Mouse (Mus musculus) C2C12 (cell line): ENCODE data around the gene Lnx1. TPM values are rescaled to one million over a fixed set of nuclear protein-coding genes. Genes with fewer than 3 reads are reported as not detected.

ENCODE experiments used
- H3K27me3 ChIP-seq: one replicate; pipeline ENCODE4 v1.6.1; 2011; ENCODE audit not compliant: control insufficient read depth, insufficient read depth, insufficient read length
- H3K36me3 ChIP-seq: one replicate; pipeline ENCODE4 v1.6.1; 2011; ENCODE audit not compliant: control insufficient read depth, insufficient read depth
- H3K4me3 ChIP-seq: one replicate; pipeline ENCODE4 v1.5.1; 2011; ENCODE audit warnings: mild to moderate bottlenecking, control low read depth; ENCODE audit not compliant: poor library complexity, insufficient read depth, severe bottlenecking
- H3K79me2 ChIP-seq: one replicate; pipeline ENCODE4 v1.6.1; 2011; ENCODE audit not compliant: control insufficient read depth, insufficient read depth
- H3K79me3 ChIP-seq: one replicate; pipeline ENCODE4 v1.6.1; 2011; ENCODE audit warnings: low read depth, control low read depth
- H3ac ChIP-seq: one replicate; pipeline ENCODE3; 2011; ENCODE audit warnings: low read depth; ENCODE audit not compliant: control insufficient read depth, insufficient read length
- CEBPB ChIP-seq: IDR thresholded peaks from one replicate; pipeline ENCODE4 v1.6.1; 2011; ENCODE audit warnings: low read depth, mild to moderate bottlenecking, control low read depth, moderate library complexity
- CTCF ChIP-seq: IDR thresholded peaks from one replicate; pipeline ENCODE4 v1.5.1; 2011; ENCODE audit not compliant: control insufficient read depth, insufficient read depth, insufficient read length
- FOSL1 ChIP-seq: IDR thresholded peaks from one replicate; pipeline ENCODE4 v1.8.0; 2011; ENCODE audit warnings: mild to moderate bottlenecking, low read length; ENCODE audit not compliant: poor library complexity, insufficient read depth, severe bottlenecking
- MAX ChIP-seq: IDR thresholded peaks from one replicate; pipeline ENCODE4 v1.6.1; 2011; ENCODE audit warnings: mild to moderate bottlenecking, control low read depth
- MYOD1 ChIP-seq: IDR thresholded peaks from one replicate; pipeline ENCODE4 v1.6.1; 2011; ENCODE audit warnings: low read depth; ENCODE audit not compliant: control insufficient read depth, insufficient read length
- MYOG ChIP-seq: IDR thresholded peaks from one replicate; pipeline ENCODE4 v1.6.1; 2011; ENCODE audit not compliant: control insufficient read depth, insufficient read length; ENCODE audit errors: extremely low read depth
- USF1 ChIP-seq: IDR thresholded peaks from one replicate; pipeline ENCODE4 v1.6.1; 2011; ENCODE audit warnings: low read depth, mild to moderate bottlenecking, control low read depth, moderate library complexity
- polyA plus RNA-seq: library from polyadenylated mRNA; unstranded; fragments of >200 nt; fragmentation: generic; extraction: Trizol; gene quantifications from one replicate; pipeline ENCODE4 v1.2.1, GENCODE M21; 2012; ENCODE audit warnings: missing spikeins

Gene Lnx1
- polyA plus RNA-seq, 1 experiment = 0.02 TPM

DNA sequence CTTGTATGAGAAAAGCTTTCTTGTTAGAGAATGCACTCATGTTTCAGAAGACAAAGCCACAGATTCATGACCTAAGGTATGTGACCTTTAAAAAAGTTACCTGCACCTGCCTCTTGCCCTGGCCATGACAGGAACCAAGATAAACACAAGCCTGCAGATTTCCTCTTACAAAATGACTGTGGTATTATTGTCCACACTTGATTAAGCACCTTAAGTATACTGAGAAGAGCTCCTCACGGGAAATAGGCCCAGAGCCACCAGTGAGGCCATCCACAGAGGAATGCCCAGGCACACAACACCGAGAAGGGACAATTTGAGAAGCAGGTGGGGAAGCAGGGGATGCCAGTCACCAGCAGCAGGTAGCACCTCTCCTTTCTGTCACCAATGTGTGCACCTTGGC lies 18.9 kb downstream of the Lnx1 start:
- H3ac ChIP-seq = no peak overlapping the region
- TF ChIP-seq USF1 = no peak
- no peak for TF ChIP-seq CTCF
- no peak for TF ChIP-seq MAX
- no peak for TF ChIP-seq FOSL1
- no peak for TF ChIP-seq MYOG
- no peak for TF ChIP-seq MYOD1
- TF ChIP-seq CEBPB = no peak
- H3K79me2 ChIP-seq = no peaks in the 10 kb centered on the region
- no peak overlapping the region for H3K4me3 ChIP-seq
- H3K36me3 ChIP-seq = no peaks in the 10 kb centered on the region
- H3K79me3 ChIP-seq = no peaks in the 10 kb centered on the region
- no peaks in the 10 kb centered on the region for H3K27me3 ChIP-seq

DNA sequence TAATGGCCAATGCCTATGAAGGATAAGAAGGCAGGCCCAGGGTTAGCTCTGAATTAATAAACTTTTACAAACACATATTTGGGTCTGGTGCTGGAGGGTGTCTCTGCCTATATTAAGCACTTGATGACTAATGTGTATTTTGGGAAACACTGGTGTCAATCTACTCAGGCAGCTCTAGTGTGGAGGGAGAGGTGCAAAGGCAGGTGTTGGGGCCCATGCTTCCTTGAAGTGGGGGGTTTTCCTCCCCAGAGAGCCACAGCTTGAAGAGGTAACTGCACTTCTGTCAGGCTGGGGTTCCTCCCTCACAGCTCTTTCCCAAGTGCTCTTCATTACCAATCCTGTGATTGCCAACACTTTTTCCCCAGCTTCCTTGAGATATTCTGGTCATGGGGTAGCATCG lies 20.0 kb downstream of the Lnx1 start:
- Histone ChIP-seq H3K79me3 (no peaks in the 10 kb centered on the region), H3ac (no peak overlapping the region), H3K79me2 (no peaks in the 10 kb centered on the region), H3K36me3 (no peaks in the 10 kb centered on the region), H3K4me3 (no peak overlapping the region), H3K27me3 (no peaks in the 10 kb centered on the region)
- no peak for TF ChIP-seq FOSL1
- TF ChIP-seq MAX = no peak
- no peak for TF ChIP-seq CTCF
- no peak for TF ChIP-seq USF1
- TF ChIP-seq MYOD1 = no peak
- TF ChIP-seq MYOG = no peak
- TF ChIP-seq CEBPB = no peak

DNA sequence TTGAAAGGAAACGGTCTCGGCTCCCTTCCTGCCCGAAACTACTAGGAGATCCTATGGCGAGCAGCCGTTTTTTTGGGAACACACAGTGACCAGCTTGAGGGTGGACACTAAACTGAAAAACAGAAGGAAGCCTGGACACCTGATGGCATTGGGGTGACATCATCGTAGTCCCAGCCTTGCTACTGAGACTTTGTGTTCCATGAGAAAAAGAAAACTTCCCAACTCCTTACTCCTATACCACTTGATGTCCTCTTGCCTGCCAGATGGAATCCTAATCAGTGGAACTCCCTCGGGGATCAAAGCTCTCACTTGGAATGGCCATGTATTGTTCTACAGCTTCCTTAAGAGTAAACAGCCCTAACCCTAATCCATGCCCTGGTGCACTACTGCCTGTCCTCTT lies 23.1 kb downstream of the Lnx1 start:
- TF ChIP-seq MYOD1 (no peak), CEBPB (no peak), USF1 (no peak), FOSL1 (no peak), MYOG (no peak), CTCF (no peak), MAX (no peak)

DNA sequence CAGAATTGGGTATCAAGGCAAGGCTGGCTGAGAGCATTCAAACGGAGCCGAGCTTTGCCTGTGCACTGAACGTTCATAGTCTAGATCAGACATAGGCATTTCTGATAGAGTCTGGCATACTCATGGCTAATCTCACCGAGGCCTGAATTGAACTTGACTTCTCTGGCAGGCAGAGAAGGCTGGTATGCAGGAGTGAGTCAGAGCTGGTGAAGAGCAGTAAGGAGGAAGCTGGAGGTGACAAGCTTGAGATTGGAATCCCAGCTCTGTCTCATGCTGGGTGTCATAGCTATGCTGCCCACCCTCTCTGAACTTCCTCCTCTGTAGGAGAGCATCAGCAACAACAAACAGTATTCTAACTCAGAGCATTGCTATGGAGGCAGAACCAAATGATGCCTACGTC lies 24.0 kb downstream of the Lnx1 start:
- no peaks in the 10 kb centered on the region for H3K27me3 ChIP-seq
- TF ChIP-seq CEBPB (no peak), USF1 (no peak), MAX (no peak), CTCF (no peak), MYOG (no peak), MYOD1 (no peak), FOSL1 (no peak)
- H3ac ChIP-seq = no peak overlapping the region
- H3K79me2 ChIP-seq = no peaks in the 10 kb centered on the region
- no peaks in the 10 kb centered on the region for H3K79me3 ChIP-seq
- H3K36me3 ChIP-seq = no peaks in the 10 kb centered on the region
- H3K4me3 ChIP-seq = no peak overlapping the region

More for the DNA sequence above, 23.1 kb downstream of the Lnx1 start:
- Histone ChIP-seq H3K4me3 (no peak overlapping the region), H3K36me3 (no peaks in the 10 kb centered on the region), H3K79me3 (no peaks in the 10 kb centered on the region), H3ac (no peak overlapping the region), H3K27me3 (no peaks in the 10 kb centered on the region), H3K79me2 (no peaks in the 10 kb centered on the region)

DNA sequence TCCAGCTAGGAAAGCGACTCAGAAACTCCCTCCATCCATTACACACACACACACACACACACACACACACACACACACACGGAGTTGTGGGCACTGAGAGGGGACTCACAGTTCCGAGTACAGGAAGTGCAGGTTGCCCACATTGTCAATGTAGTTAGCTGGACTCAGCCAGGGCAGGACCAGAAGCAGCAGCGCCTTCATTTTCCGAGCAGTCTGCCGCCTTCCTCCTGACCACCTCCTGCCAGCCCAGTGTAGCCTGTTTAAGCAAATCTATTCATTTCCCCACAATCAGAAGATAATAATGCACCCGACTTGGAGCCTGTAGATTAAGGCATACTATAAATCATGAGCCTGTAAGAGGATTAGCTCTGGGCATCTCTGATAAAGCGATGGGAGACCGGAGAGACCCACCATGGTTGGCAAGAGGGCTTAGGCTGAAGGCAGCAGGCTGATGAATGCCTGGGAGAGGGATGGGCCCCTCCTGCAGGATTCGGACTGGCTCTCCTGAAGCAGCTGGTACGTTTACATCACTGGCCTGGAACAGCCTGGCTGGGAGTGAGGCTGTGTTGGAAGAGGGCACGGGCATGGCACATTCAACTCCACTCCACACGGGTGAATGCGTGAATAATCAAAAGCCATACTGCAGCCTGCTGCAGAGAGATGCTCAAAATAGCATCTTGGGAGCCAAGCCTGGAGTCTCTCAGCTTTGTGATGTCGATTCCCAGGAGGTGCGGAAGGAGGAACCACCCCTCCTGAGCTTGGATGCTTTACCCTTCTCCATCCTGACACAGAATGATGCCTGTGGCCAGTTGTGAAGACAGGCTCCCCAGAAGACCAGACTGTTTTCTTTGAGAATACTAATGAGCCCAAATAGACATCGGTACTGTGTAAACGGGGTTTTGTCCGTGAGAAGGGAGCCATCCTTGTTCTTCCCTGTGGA lies 25.0 kb downstream of the Lnx1 start:
- TF ChIP-seq MYOG = no peak
- no peak for TF ChIP-seq MAX
- TF ChIP-seq CTCF = no peak
- TF ChIP-seq CEBPB = no peak
- no peak for TF ChIP-seq FOSL1
- no peak for TF ChIP-seq USF1
- TF ChIP-seq MYOD1 = no peak
- Histone ChIP-seq H3K36me3 (no peaks in the 10 kb centered on the region), H3K4me3 (no peak overlapping the region), H3ac (no peak overlapping the region), H3K79me2 (no peaks in the 10 kb centered on the region), H3K27me3 (no peaks in the 10 kb centered on the region), H3K79me3 (no peaks in the 10 kb centered on the region)
